Mouse (Mus musculus): Measurements from ENCODE around the gene Trub2. TPM values are rescaled to one million over a fixed set of nuclear protein-coding genes. Genes with fewer than 3 reads are reported as not detected.

The Trub2 gene
- polyA plus RNA-seq (2017; shearing (Covaris generic)), result 36.4 TPM

GRCm38 (mm10) chr2:29787937-29788681, at the start of gene Trub2:
Trub2 (minus strand) TSS chr2:29788502.

GRCm38 (mm10) chr2:29820025-29820817, 31.9 kb upstream of the Trub2 start, which contains the start of gene Urm1:
Urm1 (plus strand) TSS chr2:29820075.

GRCm38 (mm10) chr2:29802075-29802826, 13.9 kb upstream of the Trub2 start, which contains the start of gene Slc27a4:
Slc27a4 (plus strand) TSS chr2:29802634.

GRCm38 (mm10) chr2:29787104-29787917, 991 bp downstream of the Trub2 start, which contains the start of gene Coq4:
Coq4 (plus strand) TSS chr2:29787493.

GRCm38 (mm10) chr2:29751497-29751896, 36.8 kb downstream of the Trub2 start, which contains the start of gene Gm13420:
Gm13420 (minus strand) TSS chr2:29751685.

Other genes with a start within 250 kb of the Trub2 start
- gene Rapgef1, start 168.8 kb downstream of the Trub2 start, polyA plus RNA-seq (2017; shearing (Covaris generic)), result 9.0 TPM
- not detected for gene Gm13420, start 36.8 kb downstream of the Trub2 start, polyA plus RNA-seq (2017; shearing (Covaris generic))
- 1.1 TPM for gene Gm13547, start 29.2 kb downstream of the Trub2 start, polyA plus RNA-seq (2017; shearing (Covaris generic))
- gene Coq4, start 1.0 kb downstream of the Trub2 start, polyA plus RNA-seq (2017; shearing (Covaris generic)), result 12.6 TPM
- gene Slc27a4, start 14.1 kb upstream of the Trub2 start, polyA plus RNA-seq (2017; shearing (Covaris generic)), result 2.4 TPM
- 20.4 TPM for gene Urm1, start 31.6 kb upstream of the Trub2 start, polyA plus RNA-seq (2017; shearing (Covaris generic))
- 0.50 TPM for gene Cercam, start 80.7 kb upstream of the Trub2 start, polyA plus RNA-seq (2017; shearing (Covaris generic))
- gene Odf2, start 100.7 kb upstream of the Trub2 start, polyA plus RNA-seq (2017; shearing (Covaris generic)), result 78.7 TPM
- gene Gle1, start 146.9 kb upstream of the Trub2 start, polyA plus RNA-seq (2017; shearing (Covaris generic)), result 73.0 TPM
- gene Sptan1, start 177.1 kb upstream of the Trub2 start, polyA plus RNA-seq (2017; shearing (Covaris generic)), result 147 TPM